Mouse (Mus musculus) left cerebral cortex, adult 8-10 months (tissue): ENCODE results near the gene Slc8a2. TPM values are rescaled to one million over a fixed set of nuclear protein-coding genes. Genes with fewer than 3 reads are reported as not detected.

Experiments
- DNase-seq, 2 experiments: peaks; one replicate each; pipeline ENCODE4 v3.0.0; 2022; ENCODE audit warnings: low spot score in 2 of 2
- total RNA-seq, 4 experiments: library from RNA; stranded (reverse); gene quantifications; 2 replicates each; pipeline ENCODE4 v1.2.4; 2022

The Slc8a2 gene
- total RNA-seq, 4 experiments from 2014 or later, result 210 to 222 (median 213) TPM

GRCm38 (mm10) chr7:16120262-16120600 is 9.4 kb upstream of the Slc8a2 start:
- no peak for DNase-seq

- no peak for DNase-seq
Measured at GRCm38 (mm10) chr7:16125829-16126228, 3.8 kb upstream of the Slc8a2 start.

GRCm38 (mm10) chr7:16128344-16128743 is 1.3 kb upstream of the Slc8a2 start:
- no peak for DNase-seq

- DNase-seq, result no peak
Measured at GRCm38 (mm10) chr7:16128899-16129298, 727 bp upstream of the Slc8a2 start.

GRCm38 (mm10) chr7:16129846-16130691 is 443 bp downstream of the Slc8a2 start:
- peak in 1 of 2 experiments; percentile 65 for DNase-seq

- DNase-seq, result peak in 1 of 2 experiments; percentile 62
Measured at GRCm38 (mm10) chr7:16130956-16131634, 1.5 kb downstream of the Slc8a2 start.

GRCm38 (mm10) chr7:16132161-16132581 is 2.5 kb downstream of the Slc8a2 start:
- DNase-seq, result no peak

- no peak for DNase-seq
Measured at GRCm38 (mm10) chr7:16132926-16133325, 3.3 kb downstream of the Slc8a2 start.

- DNase-seq, result no peak
Measured at GRCm38 (mm10) chr7:16133691-16134090, 4.1 kb downstream of the Slc8a2 start.

- no peak for DNase-seq
Measured at GRCm38 (mm10) chr7:16134951-16135392, 5.3 kb downstream of the Slc8a2 start.

- DNase-seq, result peak in 1 of 2 experiments; percentile 80
Measured at GRCm38 (mm10) chr7:16146489-16147410, 17.1 kb downstream of the Slc8a2 start.

- no peak for DNase-seq
Measured at GRCm38 (mm10) chr7:16147643-16148042, 18.0 kb downstream of the Slc8a2 start.

- DNase-seq, result peak in 1 of 2 experiments; percentile 96
Measured at GRCm38 (mm10) chr7:16149241-16149640, 19.6 kb downstream of the Slc8a2 start.

- DNase-seq, result no peak
Measured at GRCm38 (mm10) chr7:16150191-16151145, 20.8 kb downstream of the Slc8a2 start.

GRCm38 (mm10) chr7:16153522-16153921 is 23.9 kb downstream of the Slc8a2 start:
- peak in 1 of 2 experiments; percentile 60 for DNase-seq

GRCm38 (mm10) chr7:16155132-16155872 is 25.7 kb downstream of the Slc8a2 start:
- peak in 1 of 2 experiments; percentile 62 for DNase-seq

GRCm38 (mm10) chr7:16156105-16156714 is 26.6 kb downstream of the Slc8a2 start:
- DNase-seq, result no peak

- no peak for DNase-seq
Measured at GRCm38 (mm10) chr7:16158735-16159134, 29.1 kb downstream of the Slc8a2 start.

- DNase-seq, result no peak
Measured at GRCm38 (mm10) chr7:16160702-16161101, 31.1 kb downstream of the Slc8a2 start.
